Mouse (Mus musculus) lung, postnatal 0 days (tissue): ENCODE results near the gene Abhd2. TPM values are rescaled to one million over a fixed set of nuclear protein-coding genes. Genes with fewer than 3 reads are reported as not detected.

Experiments
- ATAC-seq: fragments of 200-750 bp; cut with Nextera tagmentation; 2 replicates; pipeline ENCODE4 v1.8.0; 2017; ENCODE audit warnings: moderate library complexity
- DNase-seq: peaks from one replicate; pipeline ENCODE4 v3.0.0-alpha.2; 2016; ENCODE audit warnings: low spot score
- H3K27ac ChIP-seq: fragments of 300-500 bp; sonication (generic); 2 replicates; pipeline ENCODE4 v1.5.1; 2014; ENCODE audit warnings: antibody characterized with exemption, mild to moderate bottlenecking, low read length, mixed read lengths
- H3K27me3 ChIP-seq: fragments of 300-500 bp; sonication (generic); replicated peaks from 2 replicates; pipeline ENCODE4 v1.6.1; 2014; ENCODE audit warnings: low read length, mixed read lengths; ENCODE audit not compliant: insufficient read depth
- H3K36me3 ChIP-seq: fragments of 300-500 bp; sonication (generic); 2 replicates; pipeline ENCODE4 v1.6.1; 2014; ENCODE audit warnings: low read length, mixed read lengths; ENCODE audit not compliant: insufficient read depth
- H3K4me1 ChIP-seq: fragments of 300-500 bp; sonication (generic); 2 replicates; pipeline ENCODE4 v1.6.1; 2014; ENCODE audit warnings: antibody characterized with exemption, low read depth, low read length, mixed read lengths; ENCODE audit not compliant: insufficient read depth
- H3K4me2 ChIP-seq: fragments of 300-500 bp; sonication (generic); replicated peaks from 2 replicates; pipeline ENCODE4 v1.6.1; 2014; ENCODE audit warnings: low read depth, mild to moderate bottlenecking, low read length, moderate library complexity, mixed read lengths
- H3K4me3 ChIP-seq: fragments of 300-500 bp; sonication (generic); 2 replicates; pipeline ENCODE4 v1.5.1; 2014; ENCODE audit warnings: low read depth, low read length
- H3K9ac ChIP-seq: fragments of 300-500 bp; sonication (generic); replicated peaks from 2 replicates; pipeline ENCODE4 v1.6.1; 2014; ENCODE audit warnings: low read depth, mild to moderate bottlenecking
- H3K9me3 ChIP-seq: fragments of 300-500 bp; sonication (generic); 2 replicates; pipeline ENCODE4 v1.6.1; 2016; ENCODE audit warnings: low read length, mixed read lengths
- CTCF ChIP-seq: IDR thresholded peaks from 2 replicates; pipeline ENCODE4 v1.5.1; 2016; ENCODE audit warnings: antibody characterized with exemption, mild to moderate bottlenecking
- EP300 ChIP-seq: IDR thresholded peaks from 2 replicates; pipeline ENCODE4 v1.6.1; 2016; ENCODE audit warnings: antibody characterized with exemption, mild to moderate bottlenecking, control low read depth
- WGBS: fragments of 180-500 bp; shearing (Covaris S2); extraction: QIAGEN DNeasy Blood & Tissue Kit; methylation state at CpG from one replicate; pipeline ENCODE4 v1.1.7; 2014; 5-methylcytosine and 5-hydroxymethylcytosine counted together
- polyA plus RNA-seq: library from polyadenylated mRNA; unstranded; fragments of >200 nt; fragmentation: Nextera tagmentation; extraction: Ambion mirVana; gene quantifications from 2 replicates; pipeline ENCODE4 v1.2.1, GENCODE M21; 2015

Abhd2 gene
- polyA plus RNA-seq, 1 experiment from 2014 or later = 25.2 TPM

DNA sequence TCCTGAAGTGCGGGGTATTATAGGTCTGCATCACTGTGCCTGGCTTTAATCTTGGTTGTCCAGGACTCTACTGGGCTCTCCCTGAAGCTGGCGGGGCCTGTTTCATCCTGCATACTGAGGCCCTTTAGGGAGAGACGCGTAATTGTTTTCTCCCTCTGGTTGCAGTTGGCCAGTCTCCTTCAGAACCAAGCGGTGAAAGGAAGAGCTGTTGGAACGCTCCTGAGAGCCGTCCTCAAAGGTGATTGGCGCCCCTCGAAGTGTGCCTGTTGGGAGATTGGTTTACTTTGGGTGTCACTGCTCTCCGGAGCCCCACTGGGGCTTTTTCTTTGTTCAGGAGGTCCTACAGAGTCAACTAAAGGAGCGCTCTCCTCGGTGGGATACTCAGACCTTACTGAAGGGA is 126.0 kb downstream of the Abhd2 start:
- no peaks in the 10 kb centered on the region for H3K4me1 ChIP-seq
- no peak for TF ChIP-seq EP300
- no peak for TF ChIP-seq CTCF

DNA sequence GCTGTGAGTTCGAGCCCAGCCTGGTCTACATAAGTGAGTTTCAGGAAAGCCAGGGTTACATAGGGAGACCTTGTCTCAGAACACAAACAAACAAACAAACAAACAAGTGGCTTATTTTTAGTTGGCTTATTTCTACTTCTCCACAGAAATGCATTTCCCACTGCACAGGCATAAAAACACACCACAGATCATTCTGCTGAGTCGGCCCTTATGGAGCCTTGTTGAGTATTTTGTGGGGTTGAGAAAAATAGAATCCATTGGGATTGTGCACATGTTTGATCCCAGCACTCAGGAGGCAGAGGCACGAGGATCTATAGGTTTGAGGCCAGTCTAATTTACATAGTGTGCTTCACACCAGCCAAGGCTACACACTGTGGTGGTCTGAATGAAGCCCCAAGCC is 127.3 kb downstream of the Abhd2 start:
- 81% methylated on average over 3 of the region's 3 CpGs for WGBS
- H3K4me1 ChIP-seq = no peaks in the 10 kb centered on the region
- DNase-seq (no peak), ATAC-seq (no peak)
- H3K9ac ChIP-seq = no peak overlapping the region
- no peak overlapping the region for H3K4me2 ChIP-seq
- no peaks in the 10 kb centered on the region for H3K9me3 ChIP-seq
- H3K27ac ChIP-seq = no peak overlapping the region
- no peaks in the 10 kb centered on the region for H3K27me3 ChIP-seq
- H3K36me3 ChIP-seq = no peaks in the 10 kb centered on the region
- TF ChIP-seq CTCF (no peak), EP300 (no peak)
- no peak overlapping the region for H3K4me3 ChIP-seq

More for the DNA sequence above, 126.0 kb downstream of the Abhd2 start:
- no peak overlapping the region for H3K27ac ChIP-seq
- H3K9me3 ChIP-seq = no peaks in the 10 kb centered on the region
- DNase-seq = no peak
- WGBS = 61% methylated on average over 12 of the region's 12 CpGs
- H3K4me2 ChIP-seq = no peak overlapping the region
- no peak for ATAC-seq
- H3K36me3 ChIP-seq = no peaks in the 10 kb centered on the region
- H3K4me3 ChIP-seq = no peak overlapping the region
- no peaks in the 10 kb centered on the region for H3K27me3 ChIP-seq
- H3K9ac ChIP-seq = no peak overlapping the region

DNA sequence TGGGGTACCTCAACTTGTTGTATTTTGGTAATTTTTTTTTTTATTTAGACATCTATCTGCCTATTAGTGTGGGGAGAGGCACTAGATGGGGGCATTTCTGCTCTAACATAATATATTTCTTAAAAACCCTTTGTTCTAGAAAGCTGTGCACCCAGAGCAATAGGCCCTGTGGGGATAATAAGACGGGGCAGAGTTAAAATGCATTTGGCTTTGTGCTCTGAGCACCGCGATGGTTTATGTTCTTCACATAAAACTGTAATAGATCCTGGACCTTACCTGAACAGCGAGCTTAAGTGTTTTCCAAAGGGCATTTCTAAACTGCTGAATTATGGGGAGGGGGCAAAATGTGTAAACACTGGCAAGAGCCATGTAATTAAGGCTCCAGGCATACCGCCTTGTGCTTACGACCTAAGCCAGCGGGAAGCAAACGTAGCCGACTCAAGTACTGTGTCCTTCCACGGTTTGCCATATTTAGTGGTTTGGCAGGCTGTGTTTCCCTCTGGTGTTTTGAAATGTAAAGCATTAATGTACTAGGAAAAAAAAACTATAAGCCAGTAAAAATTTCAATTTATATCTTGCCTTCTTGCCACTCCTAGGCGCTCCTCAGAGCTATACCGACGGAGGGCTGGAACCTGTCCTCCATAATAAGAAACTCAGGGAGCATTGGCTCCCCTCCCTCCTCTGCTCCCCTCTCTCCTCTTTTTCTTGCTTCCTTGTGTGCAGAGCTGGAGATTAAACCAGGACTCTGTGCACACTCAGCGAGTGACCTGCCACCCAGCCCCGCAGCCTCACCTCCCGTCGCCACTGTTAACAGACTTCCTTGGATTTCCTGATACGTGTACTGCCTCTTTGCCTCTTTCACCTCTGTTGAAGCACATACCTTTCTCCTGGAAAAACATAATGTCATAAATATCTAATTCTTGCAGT is 141.7 kb downstream of the Abhd2 start:
- DNase-seq = no peak
- H3K4me3 ChIP-seq = no peak overlapping the region
- H3K4me2 ChIP-seq = no peak overlapping the region
- H3K9ac ChIP-seq = no peak overlapping the region
- 83% methylated on average over 18 of the region's 18 CpGs for WGBS
- no peaks in the 10 kb centered on the region for H3K4me1 ChIP-seq
- H3K27me3 ChIP-seq = no peaks in the 10 kb centered on the region
- H3K36me3 ChIP-seq = no peaks in the 10 kb centered on the region
- no peak overlapping the region for H3K27ac ChIP-seq
- no peaks in the 10 kb centered on the region for H3K9me3 ChIP-seq
- TF ChIP-seq EP300 (no peak), CTCF (no peak)
- ATAC-seq = no peak

Other genes with a start within 250 kb of the Abhd2 start
- gene Acan, start 219.7 kb upstream of the Abhd2 start, polyA plus RNA-seq = 0.12 TPM in 1 of 2 replicates, not detected in the other
- 0.17 TPM in 1 of 2 replicates, not detected in the other for gene Hapln3, start 142.2 kb upstream of the Abhd2 start, polyA plus RNA-seq
- gene Mfge8, start 124.1 kb upstream of the Abhd2 start, polyA plus RNA-seq = 312 and 318 TPM in 2 replicates
- 0.21 and 0.33 TPM in 2 replicates for gene Rlbp1, start 113.8 kb downstream of the Abhd2 start, polyA plus RNA-seq
- gene Fanci, start 118.7 kb downstream of the Abhd2 start, polyA plus RNA-seq = 0.50 and 0.82 TPM in 2 replicates
- gene Polg, start 193.2 kb downstream of the Abhd2 start, polyA plus RNA-seq = 32.3 and 39.9 TPM in 2 replicates